Mouse (Mus musculus): ENCODE data around the gene Aldh1l1.

DNA sequence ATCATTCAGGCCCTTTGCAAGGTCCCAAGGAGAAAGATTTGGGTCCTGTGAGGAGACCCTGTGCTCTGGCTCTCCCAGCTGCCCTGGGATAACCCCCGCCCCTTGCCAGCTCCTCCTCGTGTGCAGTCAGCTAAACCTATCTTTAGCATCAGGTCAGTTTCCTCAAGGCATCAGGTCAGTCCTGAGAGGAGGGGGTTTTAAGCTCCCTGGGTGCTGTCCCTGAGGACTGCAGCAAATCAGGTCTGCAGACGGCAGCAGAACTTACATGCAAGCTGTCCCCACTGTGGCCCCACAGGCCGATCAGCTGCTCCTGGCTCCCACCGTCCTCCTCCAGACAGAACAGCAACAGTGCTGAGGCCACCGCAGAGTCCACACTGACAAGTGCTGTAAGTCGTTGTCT lies 115.5 kb downstream of the Aldh1l1 start:
- TF ChIP-seq TAL1 (IDR thresholded peaks at IDR 0.05; ENCODE audit: low read length) (no peak), GATA1 (IDR thresholded peaks at IDR 0.05; ENCODE audit: low read length) (no peak)
